Mouse (Mus musculus): Measurements from ENCODE around the gene Dpp10. TPM values are rescaled to one million over a fixed set of nuclear protein-coding genes. Genes with fewer than 3 reads are reported as not detected.

The Dpp10 gene
- polyA plus RNA-seq, 1 experiment from 2014 or later, result 0.05 TPM

GRCm38 (mm10) chr1:123765511-123765910 lies 279.8 kb downstream of the Dpp10 start:
- Histone ChIP-seq H3K27ac (ENCODE audit: low read length) (no peak overlapping the region), H3K27me3 (ENCODE audit: control insufficient read depth, insufficient read depth, low read depth, low read length) (no peaks in the 10 kb centered on the region), H3K4me3 (ENCODE audit: low read depth, low read length) (no peak overlapping the region), H3K9me3 (replicated peaks; ENCODE audit: control insufficient read depth, low read length) (no peaks in the 10 kb centered on the region), H3K9ac (ENCODE audit: low read depth, low read length) (no peak overlapping the region), H3K4me1 (ENCODE audit: control insufficient read depth, low read depth, low read length) (no peaks in the 10 kb centered on the region), H3K4me2 (ENCODE audit: low read depth, low read length) (no peak overlapping the region), H3K36me3 (ENCODE audit: control insufficient read depth, insufficient read depth) (no peaks in the 10 kb centered on the region)
- WGBS (ENCODE audit: insufficient replicate concordance), result 60% methylated on average over 2 of the region's 2 CpGs
- no peak for ATAC-seq (ENCODE audit: low read depth)

- no peaks in the 10 kb centered on the region for H3K4me1 ChIP-seq (ENCODE audit: control insufficient read depth, low read depth, low read length)
- ATAC-seq (ENCODE audit: low read depth), result no peak
- H3K9ac ChIP-seq (ENCODE audit: low read depth, low read length), result no peak overlapping the region
- no peak overlapping the region for H3K27ac ChIP-seq (ENCODE audit: low read length)
- H3K36me3 ChIP-seq (ENCODE audit: control insufficient read depth, insufficient read depth), result no peaks in the 10 kb centered on the region
- no peaks in the 10 kb centered on the region for H3K27me3 ChIP-seq (ENCODE audit: control insufficient read depth, insufficient read depth, low read depth, low read length)
- no peaks in the 10 kb centered on the region for H3K9me3 ChIP-seq (replicated peaks; ENCODE audit: control insufficient read depth, low read length)
- no peak overlapping the region for H3K4me2 ChIP-seq (ENCODE audit: low read depth, low read length)
- no peak overlapping the region for H3K4me3 ChIP-seq (ENCODE audit: low read depth, low read length)
- 73% methylated on average over 3 of the region's 3 CpGs for WGBS (ENCODE audit: insufficient replicate concordance)
Observed at GRCm38 (mm10) chr1:123762272-123762671, 283.1 kb downstream of the Dpp10 start.

GRCm38 (mm10) chr1:123756055-123756454 lies 289.3 kb downstream of the Dpp10 start:
- no peak overlapping the region for H3K9ac ChIP-seq (ENCODE audit: low read depth, low read length)
- no peaks in the 10 kb centered on the region for H3K4me1 ChIP-seq (ENCODE audit: control insufficient read depth, low read depth, low read length)
- no peak overlapping the region for H3K4me3 ChIP-seq (ENCODE audit: low read depth, low read length)
- H3K4me2 ChIP-seq (ENCODE audit: low read depth, low read length), result no peak overlapping the region
- no peak for ATAC-seq (ENCODE audit: low read depth)
- no peaks in the 10 kb centered on the region for H3K36me3 ChIP-seq (ENCODE audit: control insufficient read depth, insufficient read depth)
- H3K27me3 ChIP-seq (ENCODE audit: control insufficient read depth, insufficient read depth, low read depth, low read length), result no peaks in the 10 kb centered on the region
- no peak overlapping the region for H3K27ac ChIP-seq (ENCODE audit: low read length)
- no peaks in the 10 kb centered on the region for H3K9me3 ChIP-seq (replicated peaks; ENCODE audit: control insufficient read depth, low read length)

GRCm38 (mm10) chr1:123707292-123707691 lies 338.1 kb downstream of the Dpp10 start:
- H3K4me3 ChIP-seq (ENCODE audit: low read depth, low read length), result no peak overlapping the region
- H3K9ac ChIP-seq (ENCODE audit: low read depth, low read length), result no peak overlapping the region
- no peaks in the 10 kb centered on the region for H3K9me3 ChIP-seq (replicated peaks; ENCODE audit: control insufficient read depth, low read length)
- H3K27ac ChIP-seq (ENCODE audit: low read length), result no peak overlapping the region
- no peaks in the 10 kb centered on the region for H3K36me3 ChIP-seq (ENCODE audit: control insufficient read depth, insufficient read depth)
- no peak for ATAC-seq (ENCODE audit: low read depth)
- 52% methylated on average over 3 of the region's 3 CpGs for WGBS (ENCODE audit: insufficient replicate concordance)
- no peaks in the 10 kb centered on the region for H3K4me1 ChIP-seq (ENCODE audit: control insufficient read depth, low read depth, low read length)
- no peaks in the 10 kb centered on the region for H3K27me3 ChIP-seq (ENCODE audit: control insufficient read depth, insufficient read depth, low read depth, low read length)
- no peak overlapping the region for H3K4me2 ChIP-seq (ENCODE audit: low read depth, low read length)

GRCm38 (mm10) chr1:123658409-123658808 lies 386.9 kb downstream of the Dpp10 start:
- Histone ChIP-seq H3K36me3 (ENCODE audit: control insufficient read depth, insufficient read depth) (no peaks in the 10 kb centered on the region), H3K4me3 (ENCODE audit: low read depth, low read length) (no peak overlapping the region), H3K4me1 (ENCODE audit: control insufficient read depth, low read depth, low read length) (no peaks in the 10 kb centered on the region), H3K9me3 (replicated peaks; ENCODE audit: control insufficient read depth, low read length) (no peaks in the 10 kb centered on the region), H3K27me3 (ENCODE audit: control insufficient read depth, insufficient read depth, low read depth, low read length) (no peaks in the 10 kb centered on the region), H3K27ac (ENCODE audit: low read length) (no peak overlapping the region), H3K4me2 (ENCODE audit: low read depth, low read length) (no peak overlapping the region), H3K9ac (ENCODE audit: low read depth, low read length) (no peak overlapping the region)
- no peak for ATAC-seq (ENCODE audit: low read depth)
- WGBS (ENCODE audit: insufficient replicate concordance), result 44% methylated on average over 2 of the region's 2 CpGs

- Histone ChIP-seq H3K4me1 (ENCODE audit: control insufficient read depth, low read depth, low read length) (no peaks in the 10 kb centered on the region), H3K27me3 (ENCODE audit: control insufficient read depth, insufficient read depth, low read depth, low read length) (no peaks in the 10 kb centered on the region), H3K4me2 (ENCODE audit: low read depth, low read length) (no peak overlapping the region), H3K27ac (ENCODE audit: low read length) (no peak overlapping the region), H3K9ac (ENCODE audit: low read depth, low read length) (no peak overlapping the region), H3K9me3 (replicated peaks; ENCODE audit: control insufficient read depth, low read length) (no peaks in the 10 kb centered on the region), H3K36me3 (ENCODE audit: control insufficient read depth, insufficient read depth) (no peaks in the 10 kb centered on the region), H3K4me3 (ENCODE audit: low read depth, low read length) (no peak overlapping the region)
- WGBS (ENCODE audit: insufficient replicate concordance), result 31% methylated on average over 3 of the region's 3 CpGs
- no peak for ATAC-seq (ENCODE audit: low read depth)
Observed at GRCm38 (mm10) chr1:123656607-123657006, 388.8 kb downstream of the Dpp10 start.

- ATAC-seq (ENCODE audit: low read depth), result no peak
- Histone ChIP-seq H3K36me3 (ENCODE audit: control insufficient read depth, insufficient read depth) (no peaks in the 10 kb centered on the region), H3K4me2 (ENCODE audit: low read depth, low read length) (no peak overlapping the region), H3K9me3 (replicated peaks; ENCODE audit: control insufficient read depth, low read length) (no peaks in the 10 kb centered on the region), H3K9ac (ENCODE audit: low read depth, low read length) (no peak overlapping the region), H3K4me1 (ENCODE audit: control insufficient read depth, low read depth, low read length) (no peaks in the 10 kb centered on the region), H3K27ac (ENCODE audit: low read length) (no peak overlapping the region), H3K27me3 (ENCODE audit: control insufficient read depth, insufficient read depth, low read depth, low read length) (no peaks in the 10 kb centered on the region), H3K4me3 (ENCODE audit: low read depth, low read length) (no peak overlapping the region)
- WGBS (ENCODE audit: insufficient replicate concordance), result 60% methylated on average over 1 of the region's 1 CpGs
Observed at GRCm38 (mm10) chr1:123637897-123638296, 407.5 kb downstream of the Dpp10 start.

GRCm38 (mm10) chr1:123628268-123628667 lies 417.1 kb downstream of the Dpp10 start:
- Histone ChIP-seq H3K27me3 (ENCODE audit: control insufficient read depth, insufficient read depth, low read depth, low read length) (no peaks in the 10 kb centered on the region), H3K4me2 (ENCODE audit: low read depth, low read length) (no peak overlapping the region), H3K4me3 (ENCODE audit: low read depth, low read length) (no peak overlapping the region), H3K4me1 (ENCODE audit: control insufficient read depth, low read depth, low read length) (no peaks in the 10 kb centered on the region), H3K9ac (ENCODE audit: low read depth, low read length) (no peak overlapping the region), H3K27ac (ENCODE audit: low read length) (no peak overlapping the region), H3K9me3 (replicated peaks; ENCODE audit: control insufficient read depth, low read length) (no peaks in the 10 kb centered on the region), H3K36me3 (ENCODE audit: control insufficient read depth, insufficient read depth) (no peaks in the 10 kb centered on the region)
- no peak for ATAC-seq (ENCODE audit: low read depth)
- WGBS (ENCODE audit: insufficient replicate concordance), result 57% methylated on average over 3 of the region's 3 CpGs

GRCm38 (mm10) chr1:123584857-123585256 lies 460.5 kb downstream of the Dpp10 start:
- Histone ChIP-seq H3K9ac (ENCODE audit: low read depth, low read length) (no peak overlapping the region), H3K4me1 (ENCODE audit: control insufficient read depth, low read depth, low read length) (no peaks in the 10 kb centered on the region), H3K4me2 (ENCODE audit: low read depth, low read length) (no peak overlapping the region), H3K9me3 (replicated peaks; ENCODE audit: control insufficient read depth, low read length) (no peaks in the 10 kb centered on the region), H3K36me3 (ENCODE audit: control insufficient read depth, insufficient read depth) (no peaks in the 10 kb centered on the region), H3K4me3 (ENCODE audit: low read depth, low read length) (no peak overlapping the region), H3K27ac (ENCODE audit: low read length) (no peak overlapping the region), H3K27me3 (ENCODE audit: control insufficient read depth, insufficient read depth, low read depth, low read length) (no peaks in the 10 kb centered on the region)
- no peak for ATAC-seq (ENCODE audit: low read depth)

GRCm38 (mm10) chr1:123580112-123580511 lies 465.2 kb downstream of the Dpp10 start:
- 80% methylated on average over 2 of the region's 2 CpGs for WGBS (ENCODE audit: insufficient replicate concordance)

More at GRCm38 (mm10) chr1:123580112-123580511, 465.2 kb downstream of the Dpp10 start:
- Histone ChIP-seq H3K4me1 (ENCODE audit: control insufficient read depth, low read depth, low read length) (no peaks in the 10 kb centered on the region), H3K4me2 (ENCODE audit: low read depth, low read length) (no peak overlapping the region), H3K9ac (ENCODE audit: low read depth, low read length) (no peak overlapping the region), H3K9me3 (replicated peaks; ENCODE audit: control insufficient read depth, low read length) (no peaks in the 10 kb centered on the region), H3K27ac (ENCODE audit: low read length) (no peak overlapping the region), H3K4me3 (ENCODE audit: low read depth, low read length) (no peak overlapping the region), H3K27me3 (ENCODE audit: control insufficient read depth, insufficient read depth, low read depth, low read length) (no peaks in the 10 kb centered on the region), H3K36me3 (ENCODE audit: control insufficient read depth, insufficient read depth) (no peaks in the 10 kb centered on the region)
- ATAC-seq (ENCODE audit: low read depth), result no peak
